8 mouse cellular contexts compared by ENCODE assay signal in genomic region chr8:107056076-107056972, GRCm38 (mm10). TPM values are rescaled to one million over a fixed set of nuclear protein-coding genes. Genes with fewer than 3 reads are reported as not detected.
DNase-seq lines count a peak whose midpoint lies in the region; ATAC-seq lines count a peak whose summit lies in the region.

Cog8 (minus strand) TSS chr8:107056689.
Nip7 (plus strand) TSS chr8:107056877.

- peak within 1 kb of the TSS; percentile 91 for H3K4me2 ChIP-seq in lung, embryonic 16.5 days (ENCODE audit: low read depth, low read length)

- H3K36me3 ChIP-seq in lung, embryonic 16.5 days (ENCODE audit: control insufficient read depth, insufficient read depth, low read length) = peaks cover 25% of the 10 kb centered on the region

- no peaks in the 10 kb centered on the region for H3K27me3 ChIP-seq in lung, embryonic 16.5 days (ENCODE audit: control insufficient read depth, insufficient read depth, low read depth, low read length)

- H3K27ac ChIP-seq in lung, embryonic 16.5 days (ENCODE audit: low read length) = peak within 1 kb of the TSS; percentile 71

- no peaks in the 10 kb centered on the region for H3K9me3 ChIP-seq in lung, embryonic 16.5 days (ENCODE audit: control insufficient read depth, low read length)

- H3K4me3 ChIP-seq in lung, embryonic 16.5 days (ENCODE audit: low read length) = peak within 1 kb of the TSS; percentile 97

- under 1% methylated on average over 88 of the region's 88 CpGs for WGBS in lung, embryonic 16.5 days

- peak within 1 kb of the TSS; percentile 92 for H3K9ac ChIP-seq in lung, embryonic 16.5 days (ENCODE audit: low read length)

- H3K4me1 ChIP-seq in lung, embryonic 16.5 days (replicated peaks; ENCODE audit: control insufficient read depth, insufficient read depth, low read length) = peaks cover 17% of the 10 kb centered on the region

- peak; percentile 96 for DNase-seq in MEL-GATA-1-ER (ENCODE audit: extremely low read depth, low read depth)
- peak; percentile 95 for DNase-seq in cerebellum, adult 8-10 months
- DNase-seq in forelimb bud, embryonic 11.5 days (ENCODE audit: low read depth, low spot score) = peak; percentile 98
- DNase-seq in layer of hippocampus, adult 9-10 months (ENCODE audit: low spot score) = peak; percentile 94
- peak; percentile 73 for DNase-seq in ovary, postnatal 10 days (ENCODE audit: low spot score)
- peak; percentile 89 to 90 for DNase-seq in thymus, postnatal 10 days (ENCODE audit: low spot score in 2 of 2)

- peak; percentile 92 to 95 for ATAC-seq in hematopoietic stem cell, adult 5-6 weeks (replicated peaks in 1 of 2; ENCODE audit: insufficient read depth in 1 of 2, low FRiP score in 2 of 2, low TSS enrichment in 1 of 2, low read depth in 1 of 2, poor library complexity in 2 of 2, severe bottlenecking in 2 of 2)
- ATAC-seq in lung, embryonic 16.5 days (ENCODE audit: low read depth) = peak; percentile 96

RNA-seq across cellular contexts. Expression of gene Cog8, which starts in this region (rescaled TPM):
- total RNA-seq in hematopoietic stem cell, adult 5-6 weeks (2017) = 15.0 and 20.8 TPM in 2 replicates
- polyA plus RNA-seq in lung, embryonic 16.5 days (2015; fragmentation: Nextera tagmentation; extraction: Ambion mirVana) = 28.6 and 29.6 TPM in 2 replicates

RNA-seq across cellular contexts. Expression of gene Nip7, which starts in this region (rescaled TPM):
- total RNA-seq in hematopoietic stem cell, adult 5-6 weeks (2017) = 22.2 and 32.5 TPM in 2 replicates
- 68.6 and 75.3 TPM in 2 replicates for polyA plus RNA-seq in lung, embryonic 16.5 days (2015; fragmentation: Nextera tagmentation; extraction: Ambion mirVana)

Comparison
In these comparisons a context has a peak if more than half of its experiments do, and no peak if none do; other contexts are left out.
1. Peak in every context shown above with its lines: DNase-seq, ATAC-seq, H3K4me3 ChIP-seq and H3K27ac ChIP-seq.